Mouse (Mus musculus) ES-E14 (cell line): ENCODE results near the gene Rsph3a.

Experiments
- CHD2 ChIP-seq: IDR thresholded peaks from 2 replicates; pipeline ENCODE4 v1.6.1; 2014; ENCODE audit warnings: mild to moderate bottlenecking, low read depth, low read length, inconsistent platforms
- HCFC1 ChIP-seq: IDR thresholded peaks from 2 replicates; pipeline ENCODE4 v1.6.1; 2012; ENCODE audit warnings: low read length, inconsistent platforms, borderline replicate concordance; ENCODE audit not compliant: insufficient read depth

GRCm38 (mm10) chr17:7919209-7919608, 26.2 kb upstream of the Rsph3a start:
- TF ChIP-seq HCFC1 (no peak), CHD2 (no peak)
